Comparison of ENCODE assay signal across 8 mouse cellular contexts in genomic region chr1:171388376-171389102, GRCm38 (mm10). TPM values are rescaled to one million over a fixed set of nuclear protein-coding genes. Genes with fewer than 3 reads are reported as not detected.
DNase-seq lines count a peak whose midpoint lies in the region; ATAC-seq and TF ChIP-seq lines count a peak whose summit lies in the region.

Arhgap30 (plus strand) TSS chr1:171388954.

- H3K4me3 ChIP-seq in heart, embryonic 13.5 days = 0 out of 2 replicates have a peak within 1 kb of the TSS, but pooled peaks have one; percentile 6
- H3K4me3 ChIP-seq in lung, postnatal 0 days (ENCODE audit: low read depth, low read length) = no peak within 1 kb of the TSS; the same call in 1 of the 2 replicates
- peak within 1 kb of the TSS; percentile 14 for H3K4me3 ChIP-seq in stomach, embryonic 16.5 days (replicated peaks; ENCODE audit: low read length)
- no peak within 1 kb of the TSS for H3K4me3 ChIP-seq in forebrain, embryonic 16.5 days (replicated peaks; ENCODE audit: low read length)
- H3K4me3 ChIP-seq in hindbrain, embryonic 14.5 days (replicated peaks; ENCODE audit: low read length) = no peak within 1 kb of the TSS

- intact Hi-C loops in gastrocnemius, postnatal 14 days (cut with DNase I; ENCODE audit: low total_unique reads) = loop anchor here (10.0 kb wide), 1 partner anchor 176 kb away; no protein-coding TSS in a partner anchor

- H3K9me3 ChIP-seq in heart, embryonic 13.5 days = no peaks in the 10 kb centered on the region
- no peaks in the 10 kb centered on the region for H3K9me3 ChIP-seq in lung, postnatal 0 days (ENCODE audit: low read length)
- H3K9me3 ChIP-seq in stomach, embryonic 16.5 days (replicated peaks; ENCODE audit: control insufficient read depth, low read length) = no peaks in the 10 kb centered on the region
- no peaks in the 10 kb centered on the region for H3K9me3 ChIP-seq in forebrain, embryonic 16.5 days (ENCODE audit: control insufficient read depth, low read length)
- no peaks in the 10 kb centered on the region for H3K9me3 ChIP-seq in hindbrain, embryonic 14.5 days (ENCODE audit: control insufficient read depth, low read length)

- no peak for TF ChIP-seq CTCF in lung, postnatal 0 days (IDR thresholded peaks at IDR 0.05)

- DNase-seq in gastrocnemius, postnatal 14 days = peak; percentile 27
- no peak for DNase-seq in gastrocnemius, postnatal 4 days (ENCODE audit: low spot score in 2 of 2)
- peak; percentile 93 to 95 for DNase-seq in CD8-positive naive resting alpha-beta T cell, adult 2 months (ENCODE audit: low read depth in 2 of 2, low spot score in 2 of 2)
- peak; percentile 59 for DNase-seq in lung, postnatal 0 days (ENCODE audit: low spot score)
- no peak for DNase-seq in hindbrain, embryonic 14.5 days (ENCODE audit: low spot score)

- H3K27ac ChIP-seq in heart, embryonic 13.5 days (replicated peaks) = no peak within 1 kb of the TSS
- H3K27ac ChIP-seq in lung, postnatal 0 days (ENCODE audit: low read length) = peak within 1 kb of the TSS; percentile 44; the same call in 1 of the 2 replicates
- peak within 1 kb of the TSS; percentile 54; the same call in 1 of the 2 replicates for H3K27ac ChIP-seq in stomach, embryonic 16.5 days (ENCODE audit: low read length)
- H3K27ac ChIP-seq in forebrain, embryonic 16.5 days (ENCODE audit: low read length) = no peak within 1 kb of the TSS
- no peak within 1 kb of the TSS for H3K27ac ChIP-seq in hindbrain, embryonic 14.5 days

- no peaks in the 10 kb centered on the region for H3K36me3 ChIP-seq in heart, embryonic 13.5 days
- no peaks in the 10 kb centered on the region for H3K36me3 ChIP-seq in lung, postnatal 0 days (ENCODE audit: insufficient read depth, low read length)
- no peaks in the 10 kb centered on the region for H3K36me3 ChIP-seq in stomach, embryonic 16.5 days (ENCODE audit: control insufficient read depth, insufficient read depth, low read length)
- no peaks in the 10 kb centered on the region for H3K36me3 ChIP-seq in forebrain, embryonic 16.5 days (ENCODE audit: control insufficient read depth, insufficient read depth)
- H3K36me3 ChIP-seq in hindbrain, embryonic 14.5 days (replicated peaks; ENCODE audit: control insufficient read depth, insufficient read depth) = no peaks in the 10 kb centered on the region

- H3K4me2 ChIP-seq in heart, embryonic 13.5 days = no peak within 1 kb of the TSS
- H3K4me2 ChIP-seq in lung, postnatal 0 days (replicated peaks; ENCODE audit: low read depth, low read length) = no peak within 1 kb of the TSS
- H3K4me2 ChIP-seq in stomach, embryonic 16.5 days (ENCODE audit: low read depth, low read length) = no peak within 1 kb of the TSS
- no peak within 1 kb of the TSS for H3K4me2 ChIP-seq in forebrain, embryonic 16.5 days (ENCODE audit: low read length)
- no peak within 1 kb of the TSS for H3K4me2 ChIP-seq in hindbrain, embryonic 14.5 days (replicated peaks)

- no peaks in the 10 kb centered on the region for H3K4me1 ChIP-seq in heart, embryonic 13.5 days
- H3K4me1 ChIP-seq in lung, postnatal 0 days (ENCODE audit: insufficient read depth, low read depth, low read length) = no peaks in the 10 kb centered on the region
- no peaks in the 10 kb centered on the region for H3K4me1 ChIP-seq in stomach, embryonic 16.5 days (ENCODE audit: control insufficient read depth, insufficient read depth, low read length)
- H3K4me1 ChIP-seq in forebrain, embryonic 16.5 days (replicated peaks; ENCODE audit: control insufficient read depth, insufficient read depth, low read length) = no peaks in the 10 kb centered on the region
- H3K4me1 ChIP-seq in hindbrain, embryonic 14.5 days (replicated peaks; ENCODE audit: control insufficient read depth, insufficient read depth, low read length) = no peaks in the 10 kb centered on the region

- ATAC-seq in heart, embryonic 13.5 days (ENCODE audit: extremely low read depth, insufficient number of reproducible peaks, low FRiP score, low TSS enrichment) = no peak
- ATAC-seq in lung, postnatal 0 days = peak; percentile 59
- ATAC-seq in stomach, embryonic 16.5 days (ENCODE audit: insufficient read depth, low FRiP score) = no peak; the same call in 1 of the 2 replicates
- no peak for ATAC-seq in forebrain, embryonic 16.5 days
- no peak for ATAC-seq in hindbrain, embryonic 14.5 days (ENCODE audit: low FRiP score)

- 64% methylated on average over 15 of the region's 15 CpGs for WGBS in heart, embryonic 13.5 days
- WGBS in lung, postnatal 0 days = 70% methylated on average over 15 of the region's 15 CpGs
- WGBS in stomach, embryonic 16.5 days = 73% methylated on average over 15 of the region's 15 CpGs
- 83% methylated on average over 15 of the region's 15 CpGs for WGBS in forebrain, embryonic 16.5 days
- 82% methylated on average over 15 of the region's 15 CpGs for WGBS in hindbrain, embryonic 14.5 days

- no peak for TF ChIP-seq EP300 in lung, postnatal 0 days (IDR thresholded peaks at IDR 0.05)

- no peak within 1 kb of the TSS for H3K9ac ChIP-seq in heart, embryonic 13.5 days
- H3K9ac ChIP-seq in lung, postnatal 0 days (replicated peaks; ENCODE audit: low read depth) = no peak within 1 kb of the TSS
- H3K9ac ChIP-seq in stomach, embryonic 16.5 days (ENCODE audit: low read length) = 0 out of 2 replicates have a peak within 1 kb of the TSS, but pooled peaks have one; percentile 2
- H3K9ac ChIP-seq in forebrain, embryonic 16.5 days (replicated peaks; ENCODE audit: low read depth, low read length) = no peak within 1 kb of the TSS
- no peak within 1 kb of the TSS for H3K9ac ChIP-seq in hindbrain, embryonic 14.5 days

- peaks cover 15% of the 10 kb centered on the region for H3K27me3 ChIP-seq in heart, embryonic 13.5 days (replicated peaks)
- no peaks in the 10 kb centered on the region for H3K27me3 ChIP-seq in lung, postnatal 0 days (replicated peaks; ENCODE audit: insufficient read depth, low read length)
- no peaks in the 10 kb centered on the region for H3K27me3 ChIP-seq in stomach, embryonic 16.5 days (ENCODE audit: control insufficient read depth, insufficient read depth, low read length)
- H3K27me3 ChIP-seq in forebrain, embryonic 16.5 days (replicated peaks; ENCODE audit: control insufficient read depth, insufficient read depth, low read length) = no peaks in the 10 kb centered on the region
- no peaks in the 10 kb centered on the region for H3K27me3 ChIP-seq in hindbrain, embryonic 14.5 days (ENCODE audit: control insufficient read depth, insufficient read depth, low read length)

RNA-seq across cellular contexts. Expression of gene Arhgap30, which starts in this region (rescaled TPM):
- total RNA-seq in gastrocnemius, postnatal 14 days (2021) = 1 to 10 TPM in 1 of 2 experiments, under 1 TPM in 1; 0.97 to 1.2 TPM
- 1 to 10 TPM; 3.3 to 3.5 TPM for total RNA-seq in gastrocnemius, postnatal 4 days (2021)
- 0.78 and 0.92 TPM in 2 replicates for polyA plus RNA-seq in heart, embryonic 13.5 days (2015; fragmentation: Nextera tagmentation; extraction: Ambion mirVana)
- polyA plus RNA-seq in lung, postnatal 0 days (2015; fragmentation: Nextera tagmentation; extraction: Ambion mirVana) = 3.5 and 4.1 TPM in 2 replicates
- polyA plus RNA-seq in stomach, embryonic 16.5 days (2015; fragmentation: Nextera tagmentation; extraction: Ambion mirVana) = 2.9 and 3.8 TPM in 2 replicates
- 0.48 and 0.81 TPM in 2 replicates for polyA plus RNA-seq in forebrain, embryonic 16.5 days (2015; fragmentation: Nextera tagmentation; extraction: Ambion mirVana)
- polyA plus RNA-seq in hindbrain, embryonic 14.5 days (2014; fragmentation: Nextera tagmentation; extraction: Ambion mirVana) = 0.31 and 0.71 TPM in 2 replicates

Comparison
In these comparisons a context has a peak if more than half of its experiments do, and no peak if none do; other contexts are left out.
1. DNase-seq: peak in gastrocnemius, postnatal 14 days (single experiment), CD8-positive naive resting alpha-beta T cell, adult 2 months (2 of 2) and lung, postnatal 0 days (single experiment); none in gastrocnemius, postnatal 4 days (0 of 2) and hindbrain, embryonic 14.5 days (single experiment).
2. H3K27ac ChIP-seq: peak in lung, postnatal 0 days (single experiment) and stomach, embryonic 16.5 days (single experiment); none in heart, embryonic 13.5 days (single experiment), forebrain, embryonic 16.5 days (single experiment) and hindbrain, embryonic 14.5 days (single experiment).
3. H3K4me3 ChIP-seq: peak in heart, embryonic 13.5 days (single experiment) and stomach, embryonic 16.5 days (single experiment); none in lung, postnatal 0 days (single experiment), forebrain, embryonic 16.5 days (single experiment) and hindbrain, embryonic 14.5 days (single experiment).